Mouse (Mus musculus) heart, embryonic 13.5 days (tissue): ENCODE results near the gene Qars. TPM values are rescaled to one million over a fixed set of nuclear protein-coding genes. Genes with fewer than 3 reads are reported as not detected.

Experiments
- ATAC-seq: fragments of 200-750 bp; cut with Nextera tagmentation; 2 replicates; pipeline ENCODE4 v1.8.0; 2017; ENCODE audit warnings: moderate TSS enrichment; ENCODE audit not compliant: insufficient number of reproducible peaks, low FRiP score, low TSS enrichment; ENCODE audit errors: extremely low read depth
- H3K27ac ChIP-seq: fragments of 300-500 bp; sonication (generic); replicated peaks from 2 replicates; pipeline ENCODE4 v1.5.1; 2015; ENCODE audit warnings: moderate library complexity, mild to moderate bottlenecking, inconsistent platforms
- H3K27me3 ChIP-seq: fragments of 300-500 bp; sonication (generic); replicated peaks from 2 replicates; pipeline ENCODE4 v1.6.1; 2015; ENCODE audit warnings: mild to moderate bottlenecking, inconsistent platforms
- H3K36me3 ChIP-seq: fragments of 300-500 bp; sonication (generic); 2 replicates; pipeline ENCODE4 v1.6.1; 2015; ENCODE audit warnings: mild to moderate bottlenecking, inconsistent platforms
- H3K4me1 ChIP-seq: fragments of 300-500 bp; sonication (generic); 2 replicates; pipeline ENCODE4 v1.6.1; 2015; ENCODE audit warnings: inconsistent platforms
- H3K4me2 ChIP-seq: fragments of 300-500 bp; sonication (generic); 2 replicates; pipeline ENCODE4 v1.6.1; 2015; ENCODE audit warnings: inconsistent platforms, mild to moderate bottlenecking, moderate library complexity
- H3K4me3 ChIP-seq: fragments of 300-500 bp; sonication (generic); 2 replicates; pipeline ENCODE4 v1.5.1; 2015; ENCODE audit warnings: moderate library complexity, mild to moderate bottlenecking, inconsistent platforms
- H3K9ac ChIP-seq: fragments of 300-500 bp; sonication (generic); 2 replicates; pipeline ENCODE4 v1.6.1; 2015; ENCODE audit warnings: inconsistent platforms, mild to moderate bottlenecking, moderate library complexity
- H3K9me3 ChIP-seq: fragments of 300-500 bp; sonication (generic); 2 replicates; pipeline ENCODE4 v1.6.1; 2016; ENCODE audit warnings: inconsistent platforms
- WGBS: fragments of 180-500 bp; shearing (Covaris S2); methylation state at CpG from one replicate; pipeline ENCODE4 v1.1.7; 2015; ENCODE audit warnings: mixed read lengths; 5-methylcytosine and 5-hydroxymethylcytosine counted together
- polyA plus RNA-seq: library from polyadenylated mRNA; unstranded; fragments of >200 nt; fragmentation: Nextera tagmentation; extraction: Ambion mirVana; gene quantifications from 2 replicates; pipeline ENCODE4 v1.2.1, GENCODE M21; 2015

Qars gene
- polyA plus RNA-seq, 1 experiment from 2014 or later, result 69.0 TPM

GRCm38 (mm10) chr9:108545986-108546385 lies 38.5 kb downstream of the Qars start:
- H3K27me3 ChIP-seq, result no peaks in the 10 kb centered on the region
- no peak overlapping the region for H3K27ac ChIP-seq
- no peak for ATAC-seq
- H3K4me1 ChIP-seq, result no peaks in the 10 kb centered on the region
- WGBS, result 91% methylated on average over 3 of the region's 3 CpGs
- H3K4me3 ChIP-seq, result no peak overlapping the region
- peaks cover 96% of the 10 kb centered on the region for H3K36me3 ChIP-seq
- H3K4me2 ChIP-seq, result no peak overlapping the region
- no peak overlapping the region for H3K9ac ChIP-seq
- no peaks in the 10 kb centered on the region for H3K9me3 ChIP-seq

- Histone ChIP-seq H3K4me1 (no peaks in the 10 kb centered on the region), H3K9me3 (no peaks in the 10 kb centered on the region), H3K4me2 (no peak overlapping the region), H3K36me3 (peaks cover 94% of the 10 kb centered on the region), H3K9ac (no peak overlapping the region), H3K4me3 (no peak overlapping the region), H3K27me3 (no peaks in the 10 kb centered on the region), H3K27ac (no peak overlapping the region)
- WGBS, result 88% methylated on average over 1 of the region's 1 CpGs
- no peak for ATAC-seq
These were observed 39.4 kb downstream of the Qars start for GRCm38 (mm10) chr9:108546875-108547274.

DNA sequence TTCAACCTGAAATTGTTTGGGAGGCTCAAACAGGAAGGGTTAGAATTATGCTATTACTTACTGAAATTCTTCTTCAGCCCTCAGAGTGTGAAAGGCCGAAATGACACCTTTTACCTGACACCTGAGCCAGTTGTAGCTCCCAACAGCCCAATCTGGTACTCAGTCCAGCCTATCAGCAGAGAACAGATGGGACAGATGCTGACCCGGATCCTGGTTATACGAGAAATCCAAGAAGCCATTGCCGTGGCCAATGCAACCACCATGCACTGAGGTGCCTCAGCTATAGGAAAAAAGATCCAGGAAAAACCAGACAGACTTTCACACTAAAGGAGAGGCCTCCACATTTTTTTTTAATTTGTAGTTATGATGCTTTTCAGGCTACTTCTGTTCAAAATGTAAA lies 51.7 kb downstream of the Qars start:
- Histone ChIP-seq H3K4me2 (no peak overlapping the region), H3K9me3 (no peaks in the 10 kb centered on the region), H3K4me3 (no peak overlapping the region), H3K36me3 (peaks cover 86% of the 10 kb centered on the region), H3K27me3 (no peaks in the 10 kb centered on the region), H3K27ac (no peak overlapping the region), H3K4me1 (peaks cover 15% of the 10 kb centered on the region), H3K9ac (0 out of 2 replicates have a peak overlapping the region, but pooled peaks have one; percentile 0)
- no peak for ATAC-seq
- WGBS, result 80% methylated on average over 4 of the region's 4 CpGs

GRCm38 (mm10) chr9:108560227-108560841 lies 52.8 kb downstream of the Qars start, which contains the start of gene Impdh2:
Gene Impdh2, plus strand, starts transcription at chr9:108560286.
- Histone ChIP-seq H3K27me3 (no peaks in the 10 kb centered on the region), H3K27ac (peak within 1 kb of the TSS; percentile 87), H3K9ac (peak within 1 kb of the TSS; percentile 86), H3K4me1 (peaks cover 15% of the 10 kb centered on the region), H3K4me2 (peak within 1 kb of the TSS; percentile 76), H3K9me3 (no peaks in the 10 kb centered on the region), H3K4me3 (peak within 1 kb of the TSS; percentile 64), H3K36me3 (peaks cover 86% of the 10 kb centered on the region)
- ATAC-seq, result peak; percentile 97
- WGBS, result under 1% methylated on average over 52 of the region's 53 CpGs

DNA sequence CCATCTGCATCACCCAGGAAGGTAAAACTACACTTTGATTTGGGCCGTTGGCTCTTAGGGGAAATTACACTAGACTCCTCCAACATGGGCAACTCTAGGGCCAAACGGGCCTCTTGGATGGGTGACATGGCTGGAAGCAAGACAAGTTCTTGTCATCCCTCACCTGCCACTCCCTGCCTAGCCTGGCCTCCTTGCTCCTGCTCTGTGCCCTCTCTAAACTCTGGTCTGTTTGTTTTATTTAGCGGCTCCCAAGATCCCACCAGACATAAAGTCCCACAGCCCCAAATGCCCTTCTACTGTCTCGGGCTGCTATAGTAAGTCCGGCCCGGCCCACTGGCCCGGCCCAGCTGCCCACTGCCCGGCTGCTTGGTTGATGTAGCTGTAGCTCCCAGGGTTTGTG lies 56.2 kb downstream of the Qars start:
- peaks cover 34% of the 10 kb centered on the region for H3K4me1 ChIP-seq
- H3K9ac ChIP-seq, result peak overlapping the region; percentile 20; the same call in 1 of the 2 replicates
- H3K4me2 ChIP-seq, result no peak overlapping the region
- H3K27ac ChIP-seq, result no peak overlapping the region
- ATAC-seq, result no peak
- H3K4me3 ChIP-seq, result no peak overlapping the region
- H3K27me3 ChIP-seq, result no peaks in the 10 kb centered on the region
- 88% methylated on average over 8 of the region's 8 CpGs for whole genome bisulfite sequencing
- peaks cover 58% of the 10 kb centered on the region for H3K36me3 ChIP-seq
- H3K9me3 ChIP-seq, result no peaks in the 10 kb centered on the region

DNA sequence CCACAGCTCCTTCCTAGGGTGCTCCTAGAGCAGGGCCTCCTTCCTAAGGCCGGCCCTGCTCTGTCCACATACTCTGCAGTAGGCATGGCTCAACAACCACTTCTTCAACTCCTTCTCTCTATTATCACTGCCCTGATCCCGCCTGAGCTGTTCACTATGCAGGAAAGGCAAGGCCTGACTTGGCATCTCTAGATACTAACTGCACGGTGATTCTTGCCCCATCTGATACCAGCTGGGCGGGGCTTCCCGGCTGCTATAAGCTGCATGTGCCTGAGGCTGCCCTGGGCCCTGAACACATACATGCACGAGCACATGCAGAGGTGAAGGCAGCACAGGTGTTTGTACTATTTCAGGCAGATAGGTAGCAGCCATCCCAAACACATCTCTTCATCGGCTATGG lies 56.6 kb downstream of the Qars start:
- Histone ChIP-seq H3K36me3 (peaks cover 54% of the 10 kb centered on the region), H3K4me2 (no peak overlapping the region), H3K27ac (no peak overlapping the region), H3K27me3 (no peaks in the 10 kb centered on the region), H3K9me3 (no peaks in the 10 kb centered on the region), H3K9ac (peak overlapping the region; percentile 20; the same call in 1 of the 2 replicates), H3K4me3 (no peak overlapping the region), H3K4me1 (peaks cover 39% of the 10 kb centered on the region)
- WGBS, result 80% methylated on average over 7 of the region's 7 CpGs
- no peak for ATAC-seq

Other genes starting within 250 kb of the Qars start
- gene Dag1, start 243.7 kb upstream of the Qars start, polyA plus RNA-seq, result 136 and 138 TPM in 2 replicates
- gene Nicn1, start 217.3 kb upstream of the Qars start, polyA plus RNA-seq, result 23.6 and 24.3 TPM in 2 replicates
- gene Amt, start 210.9 kb upstream of the Qars start, polyA plus RNA-seq, result 10.9 and 12.9 TPM in 2 replicates
- gene Rhoa, start 201.6 kb upstream of the Qars start, polyA plus RNA-seq, result 332 and 341 TPM in 2 replicates
- gene Tcta, start 201.5 kb upstream of the Qars start, polyA plus RNA-seq, result 31.2 and 32.6 TPM in 2 replicates
- gene Gpx1, start 168.8 kb upstream of the Qars start, polyA plus RNA-seq, result 825 and 854 TPM in 2 replicates
- gene Usp4, start 159.9 kb upstream of the Qars start, polyA plus RNA-seq, result 80.6 and 86.7 TPM in 2 replicates
- 0.21 and 0.39 TPM in 2 replicates for gene 1700102P08Rik, start 114.9 kb upstream of the Qars start, polyA plus RNA-seq
- 0.71 and 0.80 TPM in 2 replicates for gene Ccdc36, start 79.2 kb upstream of the Qars start, polyA plus RNA-seq
- gene BC048562, start 71.2 kb upstream of the Qars start, polyA plus RNA-seq, result not detected in 2 replicates
- gene Ccdc71, start 47.2 kb upstream of the Qars start, polyA plus RNA-seq, result 36.3 and 42.7 TPM in 2 replicates
- gene Klhdc8b, start 46.1 kb upstream of the Qars start, polyA plus RNA-seq, result 90.6 and 106 TPM in 2 replicates
- gene Lamb2, start 28.0 kb upstream of the Qars start, polyA plus RNA-seq, result 45.3 and 49.0 TPM in 2 replicates
- gene Usp19, start 17.1 kb upstream of the Qars start, polyA plus RNA-seq, result 51.4 and 55.9 TPM in 2 replicates
- gene Qrich1, start 9.1 kb downstream of the Qars start, polyA plus RNA-seq, result 81.2 and 81.7 TPM in 2 replicates
- 99.5 and 107 TPM in 2 replicates for gene Impdh2, start 52.6 kb downstream of the Qars start, polyA plus RNA-seq
- 53.5 TPM in 2 replicates for gene Ndufaf3, start 59.7 kb downstream of the Qars start, polyA plus RNA-seq
- 86.6 and 92.1 TPM in 2 replicates for gene Dalrd3, start 62.2 kb downstream of the Qars start, polyA plus RNA-seq
- gene Wdr6, start 71.0 kb downstream of the Qars start, polyA plus RNA-seq, result 61.7 and 64.1 TPM in 2 replicates
- 19.5 and 20.0 TPM in 2 replicates for gene P4htm, start 90.0 kb downstream of the Qars start, polyA plus RNA-seq
- 36.6 and 44.5 TPM in 2 replicates for gene Arih2, start 141.7 kb downstream of the Qars start, polyA plus RNA-seq
- gene Slc25a20, start 154.4 kb downstream of the Qars start, polyA plus RNA-seq, result 67.9 and 73.0 TPM in 2 replicates
- 25.6 and 26.8 TPM in 2 replicates for gene Prkar2a, start 181.6 kb downstream of the Qars start, polyA plus RNA-seq